Mouse (Mus musculus) subcutaneous adipose tissue, adult 2 months (tissue): Measurements from ENCODE around the gene Fam160a2. TPM values are rescaled to one million over a fixed set of nuclear protein-coding genes. Genes with fewer than 3 reads are reported as not detected.

Source experiments
- polyA plus RNA-seq: library from polyadenylated mRNA; depleted of rRNA; stranded (reverse); fragments of >200 nt; gene quantifications from 2 replicates; pipeline ENCODE4 v1.2.3, GENCODE M21; 2012; ENCODE audit warnings: low replicate concordance; rRNA removed

Gene Fam160a2
- polyA plus RNA-seq = 45.3 and 75.2 TPM in 2 replicates

DNA sequence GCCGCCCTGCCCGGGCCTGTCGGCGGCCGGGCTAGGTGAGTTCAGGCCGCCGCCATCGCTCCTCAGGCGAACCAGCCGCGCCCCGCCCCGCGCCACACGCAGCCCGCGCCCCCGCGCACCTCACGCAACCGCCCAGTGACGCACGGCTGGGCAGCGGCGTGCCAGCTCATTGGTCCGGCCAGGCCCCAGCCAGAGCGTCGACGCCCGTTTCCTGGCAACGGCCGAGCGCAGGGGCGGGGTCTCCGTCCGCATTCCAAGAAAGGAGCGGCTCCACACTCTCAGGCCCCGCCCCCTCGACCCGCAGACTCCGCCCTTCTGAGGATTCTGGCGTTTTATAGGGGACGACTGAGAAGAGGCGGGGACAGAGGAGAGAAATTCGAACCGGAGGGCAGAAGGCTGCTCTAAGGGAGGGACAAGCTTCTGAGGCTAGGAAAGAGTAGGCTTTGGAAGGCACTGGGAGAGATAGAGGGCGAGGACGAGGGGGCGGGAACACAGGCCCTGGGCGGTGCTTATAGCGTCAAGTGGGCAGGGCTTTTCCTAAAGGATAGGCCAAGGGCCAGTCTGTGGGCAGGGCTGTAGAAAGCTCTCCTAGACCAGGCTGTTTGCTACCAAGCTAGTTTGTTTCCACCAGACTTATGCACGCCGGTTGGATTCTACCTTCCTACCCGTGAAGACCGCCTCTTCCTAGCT is at the start of gene Fam160a2:
Gene Fam160a2, minus strand, starts transcription at position 120 of the 690 bp plus-strand sequence.

DNA sequence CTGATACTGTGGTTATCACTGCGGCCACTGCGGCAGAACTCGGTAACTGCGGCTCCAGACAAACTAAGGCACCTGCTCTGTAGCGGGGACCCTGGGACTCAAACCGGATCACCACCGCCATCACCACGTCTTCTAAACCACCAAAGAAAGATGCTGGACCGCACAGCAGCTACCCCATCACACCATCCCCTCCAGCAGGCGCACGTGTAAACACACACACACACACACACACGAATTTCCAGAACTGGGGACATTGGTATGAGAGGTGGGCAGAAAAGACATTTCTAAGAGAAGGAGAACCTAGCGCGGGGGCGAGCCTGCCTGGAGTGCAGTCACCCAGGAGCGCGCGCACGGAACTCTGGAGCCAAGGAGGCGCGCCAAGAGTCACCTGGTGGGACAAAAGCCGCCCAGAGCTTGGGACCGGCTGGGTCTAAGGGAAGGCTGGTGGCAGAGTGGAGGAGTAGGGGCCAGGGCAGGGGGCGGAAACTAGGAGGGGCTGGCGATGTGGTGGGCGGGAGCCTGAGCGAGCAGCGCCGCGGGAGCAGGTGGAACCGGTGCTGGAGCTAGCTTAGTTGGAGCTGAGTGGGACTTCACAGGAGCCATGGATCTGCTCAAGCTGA is 25.7 kb upstream of the Fam160a2 start, which contains the start of gene Cckbr:
Gene Cckbr, plus strand, starts transcription at position 308 of the 620 bp plus-strand sequence.

DNA sequence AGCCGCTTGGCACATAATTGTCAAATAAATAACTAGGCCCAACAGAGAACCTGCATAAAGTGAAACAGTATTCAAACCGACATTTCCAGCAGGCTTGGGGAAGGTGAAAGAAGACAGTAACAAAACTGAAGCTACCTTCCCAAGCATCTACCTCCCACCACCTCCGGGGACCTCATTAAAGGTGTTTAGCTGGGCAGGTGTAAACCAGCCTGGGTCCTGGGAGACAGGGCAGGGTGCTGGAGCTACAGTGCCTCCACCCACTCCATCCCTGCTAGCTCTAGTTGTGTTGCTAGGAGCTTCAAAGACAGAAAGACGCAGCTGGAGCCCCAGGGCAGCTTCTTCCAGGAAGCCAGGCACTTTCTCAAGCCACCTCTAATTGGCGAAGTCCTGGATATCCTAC is 4.4 kb upstream of the Fam160a2 start, which contains the start of gene Cnga4:
Gene Cnga4, plus strand, starts transcription at position 301 of the 400 bp plus-strand sequence.

DNA sequence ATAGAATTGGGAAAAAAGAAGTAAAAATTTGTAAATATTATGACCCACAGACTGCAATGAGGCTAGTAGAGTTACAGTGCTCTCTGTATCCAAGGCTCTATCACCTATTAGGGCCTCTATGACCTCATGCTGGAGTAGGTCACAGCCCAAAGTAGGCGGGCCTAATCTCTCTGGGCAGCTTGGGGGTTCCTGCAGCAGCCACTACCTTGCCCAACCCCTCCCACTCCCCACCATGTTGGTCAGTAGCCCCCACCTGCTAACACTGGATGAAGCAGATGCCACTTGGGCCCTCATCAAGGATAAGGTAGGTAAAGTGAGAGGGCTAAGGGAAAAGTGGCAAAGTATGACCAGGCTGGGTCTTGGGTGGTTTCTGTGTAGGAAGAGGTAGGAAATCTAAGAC is 25.0 kb downstream of the Fam160a2 start, which contains the start of gene Gm5901:
Gene Gm5901, plus strand, starts transcription at position 173 of the 400 bp plus-strand sequence.

DNA sequence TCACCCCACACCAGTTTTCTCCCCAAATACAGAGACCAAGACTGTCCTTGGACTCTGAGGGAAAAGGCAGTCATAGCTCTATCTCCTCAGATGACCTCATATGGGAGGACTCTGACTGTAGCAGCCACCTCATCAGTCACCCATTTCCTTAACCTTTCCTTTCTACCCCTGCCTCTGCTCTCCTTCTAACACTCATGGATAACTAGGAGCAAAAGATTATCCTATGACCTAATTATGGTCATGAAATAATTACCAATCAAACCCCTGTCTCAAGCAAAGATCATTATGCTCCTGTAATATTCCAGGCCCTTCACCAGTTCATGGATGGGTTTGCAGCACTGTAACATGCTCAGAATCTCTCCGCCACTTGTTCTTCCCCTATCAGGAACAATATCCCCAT is 31.9 kb downstream of the Fam160a2 start, which contains the start of gene Olfr692:
Gene Olfr692, plus strand, starts transcription at position 301 of the 400 bp plus-strand sequence.

DNA sequence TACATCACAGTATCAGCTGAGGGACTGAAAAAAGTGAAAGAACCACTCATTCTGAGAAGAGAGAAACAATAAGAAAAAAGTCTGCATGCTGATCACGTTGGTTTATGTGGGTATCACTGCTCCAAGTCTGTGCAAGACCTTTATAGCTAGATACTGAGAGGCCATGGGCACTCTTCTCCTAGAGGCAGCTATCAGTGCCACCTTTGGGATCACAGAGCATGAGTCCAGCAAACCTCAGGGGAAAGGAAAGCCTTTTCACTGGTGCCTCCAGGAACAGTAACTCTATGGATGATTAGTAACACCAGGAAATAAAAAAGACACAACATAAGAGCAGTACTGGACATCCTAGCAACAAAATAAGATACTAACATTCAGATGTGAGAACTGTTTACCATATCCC is 57.7 kb downstream of the Fam160a2 start, which contains the start of gene Olfr691:
Gene Olfr691, minus strand, starts transcription at position 101 of the 400 bp plus-strand sequence.

DNA sequence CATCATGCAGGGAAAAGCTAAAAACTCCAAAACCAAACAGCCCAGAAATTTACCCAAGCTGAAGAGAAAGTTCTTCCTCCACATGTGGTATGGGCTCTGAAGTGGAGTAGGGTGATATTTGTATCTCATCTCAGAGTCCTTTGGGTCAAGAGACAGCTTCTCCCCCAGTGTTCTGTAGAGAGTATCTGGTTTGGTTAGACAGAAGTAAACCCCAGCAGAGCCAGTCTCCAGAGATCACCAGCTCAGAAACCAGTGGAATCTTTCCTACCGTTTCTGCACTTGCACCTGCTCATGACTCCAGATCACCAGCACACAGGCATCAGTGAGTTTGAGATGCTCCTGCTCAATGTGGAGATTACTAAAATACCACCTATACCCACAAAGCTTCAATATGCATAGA is 65.8 kb downstream of the Fam160a2 start, which contains the start of gene Olfr690:
Gene Olfr690, minus strand, starts transcription at position 101 of the 400 bp plus-strand sequence.

Other genes starting within 250 kb of the Fam160a2 start
- gene Olfr684, start 236.4 kb downstream of the Fam160a2 start, polyA plus RNA-seq = not detected in 2 replicates
- gene Olfr685, start 214.0 kb downstream of the Fam160a2 start, polyA plus RNA-seq = not detected in 2 replicates
- not detected in 2 replicates for gene Olfr686, start 192.6 kb downstream of the Fam160a2 start, polyA plus RNA-seq
- gene Olfr688, start 112.0 kb downstream of the Fam160a2 start, polyA plus RNA-seq = not detected in 2 replicates
- not detected in 2 replicates for gene Olfr689, start 88.9 kb downstream of the Fam160a2 start, polyA plus RNA-seq
- gene Olfr690, start 66.0 kb downstream of the Fam160a2 start, polyA plus RNA-seq = not detected in 2 replicates
- gene Olfr691, start 57.8 kb downstream of the Fam160a2 start, polyA plus RNA-seq = not detected in 2 replicates
- gene Olfr692, start 31.8 kb downstream of the Fam160a2 start, polyA plus RNA-seq = not detected in 2 replicates
- not detected in 2 replicates for gene Gm5901, start 25.0 kb downstream of the Fam160a2 start, polyA plus RNA-seq
- 0.19 and 0.28 TPM in 2 replicates for gene Cnga4, start 4.5 kb upstream of the Fam160a2 start, polyA plus RNA-seq
- gene Cckbr, start 25.7 kb upstream of the Fam160a2 start, polyA plus RNA-seq = 0.14 TPM in 1 of 2 replicates, not detected in the other
- 224 and 534 TPM in 2 replicates for gene Cavin3, start 82.2 kb upstream of the Fam160a2 start, polyA plus RNA-seq
- 69.4 and 120 TPM in 2 replicates for gene Smpd1, start 154.3 kb upstream of the Fam160a2 start, polyA plus RNA-seq
- gene Apbb1, start 181.6 kb upstream of the Fam160a2 start, polyA plus RNA-seq = 23.1 and 46.3 TPM in 2 replicates
- gene Hpx, start 200.1 kb upstream of the Fam160a2 start, polyA plus RNA-seq = 1.4 and 2.3 TPM in 2 replicates
- 69.2 and 93.7 TPM in 2 replicates for gene Trim3, start 233.5 kb upstream of the Fam160a2 start, polyA plus RNA-seq
- gene Timm10b, start 240.0 kb upstream of the Fam160a2 start, polyA plus RNA-seq = 154 and 177 TPM in 2 replicates
- gene Arfip2, start 240.4 kb upstream of the Fam160a2 start, polyA plus RNA-seq = 68.0 and 108 TPM in 2 replicates
- gene Gm45799, start 240.5 kb upstream of the Fam160a2 start, polyA plus RNA-seq = 195 and 229 TPM in 2 replicates